Mouse (Mus musculus): ENCODE measurements around the gene Pold4. TPM values are rescaled to one million over a fixed set of nuclear protein-coding genes. Genes with fewer than 3 reads are reported as not detected.

Pold4 gene
- total RNA-seq, 2 experiments from 2014 or later: 15.1 to 17.5 TPM

- DNase-seq (ENCODE audit: extremely low spot score in 1 of 2, low spot score in 1 of 2): peak; percentile 46 to 51
Measured at GRCm38 (mm10) chr19:4268566-4269361, 37.1 kb downstream of the Pold4 start, which contains the start of gene Ssh3. Gene Ssh3 (minus strand): TSS chr19:4269180.

GRCm38 (mm10) chr19:4270187-4270586 lies 38.5 kb downstream of the Pold4 start:
- no peak for DNase-seq (ENCODE audit: extremely low spot score in 1 of 2, low spot score in 1 of 2)

- DNase-seq (ENCODE audit: extremely low spot score in 1 of 2, low spot score in 1 of 2): peak in 1 of 2 experiments; percentile 2
Measured at GRCm38 (mm10) chr19:4270972-4271371, 39.3 kb downstream of the Pold4 start.

- no peak for DNase-seq (ENCODE audit: extremely low spot score in 1 of 2, low spot score in 1 of 2)
Measured at GRCm38 (mm10) chr19:4279487-4279886, 47.8 kb downstream of the Pold4 start.

GRCm38 (mm10) chr19:4280425-4280824 lies 48.7 kb downstream of the Pold4 start:
- DNase-seq (ENCODE audit: extremely low spot score in 1 of 2, low spot score in 1 of 2): no peak

- DNase-seq (ENCODE audit: extremely low spot score in 1 of 2, low spot score in 1 of 2): peak; percentile 88 to 92
Measured at GRCm38 (mm10) chr19:4282898-4283553, 51.3 kb downstream of the Pold4 start, which contains the start of gene Ankrd13d. Gene Ankrd13d (minus strand): TSS chr19:4283137.

Small RNAs within 50 kb of the gene (microRNA-seq; reads per million reads assigned to microRNA genes)
- gene Gm26115 (0 reads per million in 2 experiments), gene Mir6985 (3.2 to 4.6 reads per million in 2 experiments)

Other genes with a start within 250 kb of the Pold4 start
- gene Acy3, start 245.3 kb upstream of the Pold4 start, total RNA-seq (2021): 1 to 10 TPM; 2.0 to 2.5 TPM
- gene Tbx10, start 239.1 kb upstream of the Pold4 start, total RNA-seq (2021): not detected
- gene Nudt8, start 231.3 kb upstream of the Pold4 start, total RNA-seq (2021): 10 to 100 TPM in 1 of 2 experiments, 1 to 10 TPM in 1; 9.9 to 10.2 TPM
- 1 to 10 TPM; 1.1 to 1.4 TPM for gene Gm49405, start 231.3 kb upstream of the Pold4 start, total RNA-seq (2021)
- gene Doc2g, start 228.6 kb upstream of the Pold4 start, total RNA-seq (2021): 1 to 10 TPM; 2.4 to 3.3 TPM
- gene Ndufv1, start 219.1 kb upstream of the Pold4 start, total RNA-seq (2021): 100 to 1,000 TPM; 222 to 263 TPM
- gene Gstp1, start 193.9 kb upstream of the Pold4 start, total RNA-seq (2021): 100 to 1,000 TPM; 343 to 385 TPM
- 10 to 100 TPM; 35.5 to 41.9 TPM for gene Gstp2, start 185.9 kb upstream of the Pold4 start, total RNA-seq (2021)
- gene Gstp3, start 172.3 kb upstream of the Pold4 start, total RNA-seq (2021): not detected
- gene Cabp2, start 150.3 kb upstream of the Pold4 start, total RNA-seq (2021): not detected
- gene Cdk2ap2, start 134.7 kb upstream of the Pold4 start, total RNA-seq (2021): 10 to 100 TPM; 28.9 to 37.6 TPM
- gene Pitpnm1, start 131.9 kb upstream of the Pold4 start, total RNA-seq (2021): 100 to 1,000 TPM; 176 to 181 TPM
- gene Aip, start 106.0 kb upstream of the Pold4 start, total RNA-seq (2021): 100 to 1,000 TPM; 102 to 127 TPM
- not detected for gene Gpr152, start 92.1 kb upstream of the Pold4 start, total RNA-seq (2021)
- gene Cabp4, start 87.9 kb upstream of the Pold4 start, total RNA-seq (2021): under 1 TPM in 1 of 2 experiments, not detected in 1; 0.20 TPM
- gene Coro1b, start 83.3 kb upstream of the Pold4 start, total RNA-seq (2021): 10 to 100 TPM; 87.3 to 89.5 TPM
- gene Ptprcap, start 78.3 kb upstream of the Pold4 start, total RNA-seq (2021): 1 to 10 TPM; 1.1 to 2.9 TPM
- 10 to 100 TPM; 27.8 to 43.9 TPM for gene Rps6kb2, start 68.5 kb upstream of the Pold4 start, total RNA-seq (2021)
- gene Carns1, start 56.4 kb upstream of the Pold4 start, total RNA-seq (2021): 10 to 100 TPM in 1 of 2 experiments, 1 to 10 TPM in 1; 8.2 to 11.7 TPM
- gene Tbc1d10c, start 40.6 kb upstream of the Pold4 start, total RNA-seq (2021): 1 to 10 TPM; 1.2 to 1.3 TPM
- gene Ppp1ca, start 39.8 kb upstream of the Pold4 start, total RNA-seq (2021): 100 to 1,000 TPM; 259 to 293 TPM
- 1 to 10 TPM; 7.4 to 8.2 TPM for gene Rad9a, start 30.2 kb upstream of the Pold4 start, total RNA-seq (2021)
- gene Clcf1, start 17.7 kb upstream of the Pold4 start, total RNA-seq (2021): under 1 TPM; 0.27 to 0.61 TPM
- gene AC109138.7, start 17.5 kb upstream of the Pold4 start, total RNA-seq (2021): not detected
- gene Ssh3, start 37.3 kb downstream of the Pold4 start, total RNA-seq (2021): 10 to 100 TPM; 45.4 to 48.5 TPM
- gene Ankrd13d, start 51.2 kb downstream of the Pold4 start, total RNA-seq (2021): 10 to 100 TPM; 59.6 to 66.3 TPM
- gene Grk2, start 74.3 kb downstream of the Pold4 start, total RNA-seq (2021): 100 to 1,000 TPM; 185 to 186 TPM
- 10 to 100 TPM; 70.6 to 85.0 TPM for gene Kdm2a, start 166.4 kb downstream of the Pold4 start, total RNA-seq (2021)
- 1 to 10 TPM in 1 of 2 experiments, under 1 TPM in 1; 0.87 to 1.2 TPM for gene Rhod, start 207.5 kb downstream of the Pold4 start, total RNA-seq (2021)
- 10 to 100 TPM; 29.5 to 31.8 TPM for gene Syt12, start 245.5 kb downstream of the Pold4 start, total RNA-seq (2021)